ENCODE assay signal across 8 mouse cellular contexts in genomic region chrX:12133836-12134431, GRCm38 (mm10). TPM values are rescaled to one million over a fixed set of nuclear protein-coding genes. Genes with fewer than 3 reads are reported as not detected.
A peak's percentile ranks its signal among the peaks of the same experiment; 100 is the strongest.
DNase-seq lines count a peak whose midpoint lies in the region; ATAC-seq and TF ChIP-seq lines count a peak whose summit lies in the region.

No protein-coding gene starts in this region.

- H3K4me2 ChIP-seq in lung, embryonic 15.5 days: peak overlapping the region; percentile 86
- peak overlapping the region; percentile 81 for H3K4me2 ChIP-seq in forebrain, embryonic 15.5 days (replicated peaks)
- peak overlapping the region; percentile 57 for H3K4me2 ChIP-seq in liver, embryonic 14.5 days (ENCODE audit: low read depth)

- no peaks in the 10 kb centered on the region for H3K9me3 ChIP-seq in lung, embryonic 15.5 days
- no peaks in the 10 kb centered on the region for H3K9me3 ChIP-seq in forebrain, embryonic 15.5 days
- no peaks in the 10 kb centered on the region for H3K9me3 ChIP-seq in liver, embryonic 14.5 days (ENCODE audit: control insufficient read depth, low read length)

- no peak for TF ChIP-seq EP300 in liver, embryonic 14.5 days (IDR thresholded peaks at IDR 0.05; ENCODE audit: low read depth)

- no peak for DNase-seq in lung, postnatal 25 days (ENCODE audit: low spot score)
- DNase-seq in liver, embryonic 14.5 days (ENCODE audit: low read depth in 3 of 3, low spot score in 3 of 3): no peak
- DNase-seq in thymus, postnatal 14 days: peak; percentile 59
- no peak for DNase-seq in cerebellum, adult 18-20 months
- no peak for DNase-seq in adipocyte (ENCODE audit: low spot score)
- no peak for DNase-seq in ovary, postnatal 36 days (ENCODE audit: low spot score)

- H3K4me3 ChIP-seq in lung, embryonic 15.5 days: peak overlapping the region; percentile 26
- H3K4me3 ChIP-seq in forebrain, embryonic 15.5 days: peak overlapping the region; percentile 45
- H3K4me3 ChIP-seq in liver, embryonic 14.5 days (ENCODE audit: insufficient read depth in 1 of 2, low read depth in 2 of 2, low read length in 2 of 2): 0 out of 4 replicates have a peak overlapping the region, but pooled peaks of 1 of the 2 experiments have one; percentile 18

- 6% methylated on average over 21 of the region's 21 CpGs for WGBS in lung, embryonic 15.5 days
- 7% methylated on average over 21 of the region's 21 CpGs for WGBS in forebrain, embryonic 15.5 days
- WGBS in liver, embryonic 14.5 days (ENCODE audit: insufficient replicate concordance): 4% methylated on average over 21 of the region's 21 CpGs

- H3K27ac ChIP-seq in lung, embryonic 15.5 days: peak overlapping the region; percentile 87
- 0 out of 2 replicates have a peak overlapping the region, but pooled peaks have one; percentile 90 for H3K27ac ChIP-seq in forebrain, embryonic 15.5 days (replicated peaks)
- H3K27ac ChIP-seq in liver, embryonic 14.5 days: no peak overlapping the region

- H3K36me3 ChIP-seq in lung, embryonic 15.5 days: no peaks in the 10 kb centered on the region
- H3K36me3 ChIP-seq in forebrain, embryonic 15.5 days: no peaks in the 10 kb centered on the region
- no peaks in the 10 kb centered on the region for H3K36me3 ChIP-seq in liver, embryonic 14.5 days (replicated peaks; ENCODE audit: control insufficient read depth, insufficient read depth, low read depth)

- H3K4me1 ChIP-seq in lung, embryonic 15.5 days: peaks cover 53% of the 10 kb centered on the region
- peaks cover 41% of the 10 kb centered on the region for H3K4me1 ChIP-seq in forebrain, embryonic 15.5 days
- H3K4me1 ChIP-seq in liver, embryonic 14.5 days (replicated peaks; ENCODE audit: control insufficient read depth in 2 of 2, insufficient read depth in 2 of 2, low read length in 1 of 2): peaks cover 0 to 11% of the 10 kb centered on the region in 2 experiments; a peak in 2 of 4 replicates

- H3K9ac ChIP-seq in lung, embryonic 15.5 days: no peak overlapping the region
- H3K9ac ChIP-seq in forebrain, embryonic 15.5 days (replicated peaks): peak overlapping the region; percentile 26; the same call in 1 of the 2 replicates
- H3K9ac ChIP-seq in liver, embryonic 14.5 days (replicated peaks): no peak overlapping the region

- peaks cover 86% of the 10 kb centered on the region for H3K27me3 ChIP-seq in lung, embryonic 15.5 days
- peaks cover 47% of the 10 kb centered on the region for H3K27me3 ChIP-seq in forebrain, embryonic 15.5 days
- H3K27me3 ChIP-seq in liver, embryonic 14.5 days (ENCODE audit: control insufficient read depth, insufficient read depth, low read length): peaks cover 91% of the 10 kb centered on the region

- no peak for TF ChIP-seq CTCF in liver, embryonic 14.5 days (IDR thresholded peaks at IDR 0.05; ENCODE audit: low read depth)

- ATAC-seq in lung, embryonic 15.5 days (ENCODE audit: borderline replicate concordance, extremely low read depth, low FRiP score, low TSS enrichment): no peak
- ATAC-seq in forebrain, embryonic 15.5 days (replicated peaks): no peak
- ATAC-seq in liver, embryonic 14.5 days (ENCODE audit: insufficient read depth): no peak

RNA-seq across cellular contexts. Expression of gene Bcor, which starts 26.2 kb away (rescaled TPM):
- 20.1 and 20.8 TPM in 2 replicates for polyA plus RNA-seq in lung, embryonic 15.5 days (2015; fragmentation: Nextera tagmentation; extraction: Ambion mirVana)
- polyA plus RNA-seq in forebrain, embryonic 15.5 days (2015; fragmentation: Nextera tagmentation; extraction: Ambion mirVana): 18.6 and 18.8 TPM in 2 replicates
- 3.5 and 4.6 TPM in 2 replicates for polyA plus RNA-seq in liver, embryonic 14.5 days (2012; rRNA removed)
- polyA plus RNA-seq in liver, embryonic 14.5 days (2014; fragmentation: Nextera tagmentation; extraction: Ambion mirVana): 4.7 TPM in 2 replicates
